Mouse (Mus musculus) ES-Bruce4 (cell line): ENCODE measurements around the gene Usp29.

Source experiments
- CTCF ChIP-seq: IDR thresholded peaks from one replicate; pipeline ENCODE4 v1.8.1; 2011; ENCODE audit warnings: low read depth, low read length
- EP300 ChIP-seq: IDR thresholded peaks from 2 replicates; pipeline ENCODE4 v1.6.1; 2011; ENCODE audit warnings: low read depth, low read length; ENCODE audit not compliant: insufficient read depth
- POLR2A ChIP-seq: IDR thresholded peaks from one replicate; pipeline ENCODE4 v1.8.1; 2011; ENCODE audit warnings: low read length; ENCODE audit not compliant: insufficient read depth

GRCm38 (mm10) chr7:6868831-6869230 lies 138.5 kb downstream of the Usp29 start:
- TF ChIP-seq CTCF (no peak), EP300 (no peak), POLR2A (no peak)
